Mouse (Mus musculus) urinary bladder, adult 2 months (tissue): Measurements from ENCODE around the gene Rgl3. TPM values are rescaled to one million over a fixed set of nuclear protein-coding genes. Genes with fewer than 3 reads are reported as not detected.
A peak's percentile ranks its signal among the peaks of the same experiment; 100 is the strongest.

ENCODE experiments used
- DNase-seq: peaks from one replicate; pipeline ENCODE4 v3.0.0; 2022; ENCODE audit warnings: low spot score
- polyA plus RNA-seq: library from polyadenylated mRNA; depleted of rRNA; stranded (reverse); fragments of >200 nt; gene quantifications from 2 replicates; pipeline ENCODE4 v1.2.3, GENCODE M21; 2012; rRNA removed

The Rgl3 gene
- polyA plus RNA-seq: 25.7 and 27.3 TPM in 2 replicates

DNA sequence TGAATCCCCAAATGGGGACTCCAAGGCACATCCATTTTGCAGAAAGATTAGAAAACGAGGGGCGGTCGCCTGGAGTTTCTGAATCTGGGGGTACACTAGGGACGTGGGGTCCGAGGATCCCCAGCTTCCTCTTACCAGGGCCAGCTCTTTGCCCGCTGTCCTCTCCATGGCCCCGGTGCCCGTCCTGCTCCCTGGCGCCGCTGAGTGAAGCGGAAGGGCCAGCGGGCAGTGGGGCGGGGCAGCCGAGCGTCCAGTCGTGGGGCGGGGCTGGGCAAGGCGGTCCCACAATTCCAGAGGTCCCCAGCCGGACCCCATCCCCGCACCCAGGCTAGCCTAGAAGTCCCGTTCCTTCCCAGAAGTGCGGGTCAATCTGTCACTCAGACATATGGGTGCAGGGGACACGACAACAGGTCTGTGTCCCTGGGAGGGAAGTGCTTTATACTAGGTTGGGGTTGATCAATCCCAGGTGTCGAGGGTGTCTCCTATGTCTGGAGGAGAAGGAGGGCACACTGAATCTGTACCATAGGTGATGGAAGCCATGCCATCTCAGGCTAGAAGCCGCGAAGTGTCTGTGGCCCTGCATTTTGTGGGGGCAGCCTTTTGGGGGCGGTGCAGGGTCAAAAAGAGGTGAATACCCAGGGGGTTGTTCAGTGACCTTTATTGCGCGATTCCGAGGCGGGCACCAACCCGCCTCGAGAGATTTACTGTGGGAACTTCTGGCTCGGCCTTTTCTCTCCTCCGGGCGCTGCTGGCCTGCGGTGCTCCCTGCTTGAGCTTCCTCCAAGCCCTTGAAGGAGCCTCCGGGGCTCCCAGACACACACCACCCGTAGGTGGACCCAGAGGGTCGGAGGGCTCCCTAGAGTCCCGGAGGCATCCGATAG lies at the start of gene Rgl3:
Gene Rgl3 (minus strand): TSS at position 217 of the 881 bp plus-strand sequence.
- peak; percentile 59 for DNase-seq

DNA sequence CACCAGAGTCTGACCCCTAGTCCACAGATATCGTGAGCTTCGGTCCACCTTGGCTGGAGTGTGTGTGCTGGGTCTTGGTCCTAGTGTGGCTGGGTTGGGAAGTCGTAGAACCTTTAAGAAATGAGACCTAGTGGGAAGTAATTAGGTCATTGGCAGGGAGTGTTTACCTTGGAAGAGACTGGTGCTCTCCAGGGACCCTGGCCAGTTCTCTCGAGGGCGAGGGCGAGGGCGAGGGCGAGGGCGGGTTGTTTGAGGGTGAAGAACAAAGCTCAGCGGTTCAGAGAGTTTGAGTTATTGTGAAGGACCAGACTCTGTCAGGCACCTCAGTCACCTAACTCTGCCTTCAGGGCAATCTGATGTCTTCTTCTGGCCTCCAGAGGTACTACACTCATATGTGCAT lies 48.6 kb upstream of the Rgl3 start:
- DNase-seq: no peak

DNA sequence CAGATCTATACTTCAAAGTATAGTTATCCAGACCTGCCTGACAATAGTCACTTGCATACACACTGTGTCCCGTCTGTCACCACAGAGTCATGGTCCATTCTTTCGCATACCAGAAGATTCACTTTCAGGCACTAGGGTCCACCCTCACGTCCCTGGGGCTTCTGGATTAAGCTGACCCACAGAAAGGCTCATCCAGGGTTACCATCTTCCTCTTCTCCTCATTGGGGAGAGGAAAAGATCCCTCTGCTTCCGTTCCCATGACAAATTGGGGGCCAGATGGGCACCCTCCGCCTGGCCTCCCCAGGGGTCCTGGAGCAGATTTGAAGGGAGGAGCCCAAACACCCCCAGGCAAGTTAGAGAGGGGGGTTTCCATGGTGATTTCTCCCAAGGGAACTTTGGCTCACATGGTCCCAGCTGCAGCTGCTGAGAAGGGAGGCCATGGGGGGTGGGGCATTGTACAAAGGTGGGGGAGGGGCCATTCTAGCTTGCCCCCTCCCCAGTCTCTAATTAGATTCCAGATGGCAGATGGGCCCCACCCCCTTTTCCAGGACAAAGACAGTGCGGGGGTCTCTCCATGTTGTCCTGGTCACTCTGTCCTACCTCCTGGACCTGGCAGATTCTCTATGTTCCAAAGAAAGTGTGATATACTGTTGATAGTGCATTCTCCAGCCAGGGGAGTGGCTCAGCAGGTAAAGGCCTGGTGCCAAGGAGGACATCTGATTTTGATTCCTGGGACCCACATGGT lies 46.2 kb upstream of the Rgl3 start:
- no peak for DNase-seq

DNA sequence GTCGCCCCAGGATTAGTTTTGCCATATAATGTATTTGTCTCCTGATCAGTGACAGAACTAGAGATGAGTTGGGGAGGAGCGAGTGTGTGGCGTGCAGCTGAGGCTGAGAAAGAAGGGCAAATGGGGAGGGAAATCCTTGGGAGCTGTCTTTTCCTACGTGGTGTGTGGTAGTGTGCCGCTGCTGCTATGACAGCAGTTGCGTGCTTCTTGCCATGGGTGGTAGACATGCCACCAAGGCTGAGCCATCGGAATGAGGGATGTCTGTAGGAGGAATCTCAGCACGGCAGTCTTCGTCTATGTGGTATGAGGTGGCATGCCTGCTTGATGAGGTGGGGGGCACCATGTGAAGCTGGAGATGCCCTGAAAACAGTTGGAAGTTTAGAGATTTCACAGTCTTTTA lies 41.1 kb upstream of the Rgl3 start:
- DNase-seq: no peak

DNA sequence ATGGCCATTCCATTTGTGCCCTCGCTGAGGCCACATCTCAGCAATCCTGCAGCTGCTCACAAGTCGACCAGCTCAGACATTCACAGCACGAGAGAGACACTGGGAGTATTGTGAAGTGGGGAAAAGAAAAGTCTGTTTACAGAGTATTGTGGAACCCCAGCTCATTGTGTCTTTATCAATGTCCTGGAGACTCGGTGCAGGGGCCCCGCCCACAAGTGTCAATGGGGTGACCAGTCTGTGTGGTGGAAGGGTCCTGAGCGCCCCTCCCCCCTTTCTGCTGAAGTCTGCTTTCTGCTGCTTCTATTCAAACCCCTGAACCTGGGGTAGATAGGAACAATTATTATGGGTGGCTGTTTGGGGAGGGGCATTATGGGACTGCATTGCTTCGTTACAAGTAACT lies 39.2 kb upstream of the Rgl3 start:
- no peak for DNase-seq

DNA sequence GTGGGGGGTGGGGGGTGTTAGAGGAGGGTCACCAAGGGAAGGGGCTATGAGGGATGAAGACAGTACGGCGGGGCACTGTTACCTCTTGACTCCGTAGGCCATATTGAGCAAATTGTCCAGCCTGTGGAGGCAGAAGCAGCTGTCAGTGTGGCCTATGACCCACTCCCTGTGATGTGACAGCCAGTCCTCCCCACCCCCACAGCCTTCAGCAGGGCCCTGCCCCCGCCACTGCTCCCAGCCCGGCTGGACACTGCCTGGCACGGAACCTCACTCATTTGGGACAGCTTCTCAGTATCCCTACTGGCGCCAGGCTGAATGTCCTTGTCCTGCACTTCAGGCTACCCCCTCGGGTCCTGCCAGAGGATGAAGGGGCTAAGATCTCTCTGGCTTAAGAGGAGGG lies 35.3 kb upstream of the Rgl3 start:
- no peak for DNase-seq

DNA sequence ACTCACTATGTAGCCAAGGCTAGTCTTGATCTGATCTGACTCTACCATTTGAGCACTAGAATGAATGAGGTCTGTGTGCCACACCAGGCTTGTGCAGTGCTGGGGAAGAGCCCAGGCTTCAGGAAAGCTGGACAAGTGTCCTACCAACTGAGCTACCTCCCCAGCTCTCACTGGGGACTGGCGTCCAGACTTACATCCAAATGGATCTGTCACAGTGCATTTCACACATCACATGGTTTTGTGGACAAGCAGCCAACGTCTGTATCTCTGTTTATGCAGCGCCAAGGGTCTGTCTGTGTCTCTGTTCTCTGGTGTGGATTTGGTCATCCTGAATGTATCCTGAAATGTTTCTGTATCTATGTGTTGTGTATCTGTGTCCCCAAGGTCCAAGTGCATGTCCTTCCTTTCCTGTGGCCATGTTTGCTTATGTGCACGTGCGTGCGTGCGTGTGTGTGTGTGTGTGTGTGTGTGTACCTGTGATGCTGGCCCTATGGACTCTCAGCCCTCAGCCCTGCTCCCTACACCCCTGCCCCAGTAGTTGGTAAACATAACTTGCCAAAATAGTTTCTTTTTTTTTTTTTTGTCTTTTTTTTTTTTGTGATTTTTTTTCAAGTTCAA lies 28.1 kb upstream of the Rgl3 start:
- DNase-seq: no peak

DNA sequence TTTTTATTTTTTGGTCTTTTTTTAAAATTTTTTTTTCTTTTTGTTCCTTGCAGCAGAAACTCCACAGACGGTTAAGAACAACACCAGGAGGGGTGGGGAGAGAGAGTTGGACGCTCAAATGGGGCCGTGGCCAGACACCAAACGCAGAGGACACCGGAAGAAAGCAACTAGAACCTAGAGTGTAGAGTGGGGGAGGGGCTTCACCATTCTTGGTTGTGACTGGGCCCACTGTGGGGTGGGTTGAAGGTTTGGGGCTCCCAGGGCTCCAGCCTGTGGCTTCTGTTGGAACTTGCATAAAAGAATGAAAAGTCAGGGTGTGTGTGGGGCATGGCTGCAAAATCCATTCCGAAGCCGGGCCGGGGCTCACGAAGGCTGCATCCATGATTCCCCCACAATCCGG lies 27.0 kb upstream of the Rgl3 start:
- no peak for DNase-seq

DNA sequence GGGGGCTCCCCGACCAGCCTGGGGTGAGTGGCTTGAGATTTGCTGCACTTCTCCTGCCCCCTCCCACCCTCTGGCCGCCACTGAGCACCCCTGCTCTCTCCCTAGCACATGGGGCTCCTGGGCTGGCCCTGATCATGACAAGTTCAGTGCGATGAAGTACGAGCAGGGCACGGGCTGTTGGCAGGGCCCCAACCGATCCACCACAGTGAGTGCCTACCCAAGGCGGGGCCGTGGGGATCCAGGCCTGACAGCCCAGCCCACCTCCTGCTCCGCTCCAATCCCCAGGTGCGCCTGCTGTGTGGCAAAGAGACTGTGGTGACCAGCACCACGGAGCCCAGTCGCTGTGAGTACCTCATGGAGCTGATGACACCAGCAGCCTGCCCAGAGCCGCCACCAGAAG lies 23.5 kb upstream of the Rgl3 start:
- no peak for DNase-seq

DNA sequence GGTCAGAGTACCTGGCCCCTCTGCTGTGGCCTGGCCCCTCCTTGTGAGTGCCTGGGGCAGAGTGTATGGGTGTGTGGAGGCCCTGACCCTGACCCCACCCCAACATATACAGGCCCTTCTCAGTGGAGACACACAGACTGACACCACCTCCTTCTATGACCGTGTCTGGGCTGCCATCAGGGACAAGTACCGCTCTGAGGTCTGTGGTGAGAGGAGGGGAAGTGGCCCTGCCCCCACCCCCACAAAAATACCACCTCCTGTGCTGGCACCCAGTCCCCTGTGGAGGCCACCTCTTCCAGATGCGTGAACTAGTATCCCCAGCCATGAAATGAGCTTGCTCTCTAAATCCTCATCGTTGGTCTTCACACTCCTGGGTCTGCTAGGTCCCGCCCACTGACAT lies 21.8 kb upstream of the Rgl3 start:
- DNase-seq: no peak

DNA sequence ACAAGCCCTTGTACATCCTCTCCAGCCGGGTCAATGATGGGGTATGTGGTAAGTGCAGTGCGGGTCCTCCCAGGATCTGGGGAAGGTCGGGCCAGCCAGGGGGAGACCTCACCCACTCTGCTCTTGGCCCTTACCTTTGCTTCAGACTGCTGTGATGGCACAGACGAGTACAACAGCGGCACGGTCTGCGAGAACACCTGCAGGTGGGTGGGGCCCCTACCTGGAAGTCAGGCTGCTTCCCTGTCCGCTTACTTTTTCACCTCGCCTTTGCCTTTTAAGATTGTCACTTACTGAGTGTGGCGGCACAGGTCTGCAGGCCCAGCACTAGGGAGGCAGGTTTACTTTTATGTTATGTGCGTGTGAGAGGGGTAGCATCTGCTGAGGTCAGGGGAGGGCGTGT lies 15.3 kb upstream of the Rgl3 start:
- DNase-seq: no peak

DNA sequence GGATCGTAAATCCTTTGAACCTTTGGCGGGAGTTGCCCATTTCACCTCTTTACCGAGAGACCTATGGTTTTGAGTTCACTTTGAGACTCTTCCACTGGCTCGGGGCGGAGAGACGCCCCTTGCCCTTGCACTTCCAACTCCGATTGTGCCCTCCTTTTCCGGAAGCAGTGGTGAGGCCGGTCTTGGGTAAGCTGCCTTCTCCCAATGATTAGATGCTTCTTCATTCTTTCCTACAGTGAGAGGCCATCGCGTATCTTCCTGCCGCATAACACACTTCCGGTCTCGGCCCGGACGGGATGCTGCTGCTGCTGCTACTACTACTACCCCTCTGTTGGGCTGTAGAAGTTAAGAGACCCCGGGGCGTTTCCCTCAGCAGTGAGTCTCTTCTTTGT lies 13.9 kb upstream of the Rgl3 start:
- DNase-seq: no peak

DNA sequence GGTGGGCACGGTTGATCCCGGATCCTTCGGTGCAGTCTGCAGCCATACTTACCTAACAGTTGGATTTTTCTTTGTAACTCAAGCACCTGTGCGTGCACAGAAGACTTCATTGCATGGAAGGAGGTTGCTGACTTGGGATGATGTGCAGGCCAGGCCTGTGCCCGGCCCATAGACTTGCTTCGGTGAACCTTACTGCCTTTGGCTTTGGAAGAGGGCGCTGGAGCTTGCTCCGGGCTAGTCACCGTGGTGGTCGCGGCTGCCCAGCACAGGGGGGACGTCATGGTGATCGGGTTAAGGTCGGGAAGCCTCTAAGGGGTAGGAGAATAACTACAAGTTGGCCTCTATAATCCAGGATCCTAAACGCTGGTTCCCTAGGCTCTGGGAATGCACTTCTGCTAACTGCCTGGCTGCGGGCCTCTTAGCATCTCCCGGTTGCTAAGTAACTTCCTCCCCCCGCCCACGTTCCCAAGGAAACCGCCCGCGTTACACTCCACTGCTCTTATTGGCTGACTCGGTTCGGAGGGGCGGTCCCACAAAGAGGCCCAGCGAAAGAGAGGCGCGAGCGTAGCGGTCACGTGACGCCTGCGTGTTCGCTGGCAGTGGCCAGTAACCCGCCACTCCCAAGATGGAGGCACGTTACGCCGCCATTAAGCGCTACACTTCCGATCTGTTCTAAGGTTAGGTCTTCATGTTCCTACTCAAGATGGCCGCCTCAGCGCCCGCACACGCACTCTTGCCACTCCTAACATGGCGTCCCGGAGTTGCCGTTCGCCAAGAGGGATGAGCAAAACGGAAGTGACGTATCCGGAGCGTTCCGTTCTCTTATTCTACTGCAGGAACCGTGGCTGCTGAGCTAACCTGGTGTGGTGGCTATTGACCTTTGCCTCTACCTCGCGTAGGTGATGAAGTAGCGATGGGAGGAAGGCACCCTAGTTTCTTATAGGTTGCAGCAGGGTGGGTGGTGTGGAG lies 13.2 kb upstream of the Rgl3 start, which contains the start of the genes Ccdc151 and Prkcsh:
Gene Ccdc151 (minus strand): TSS at position 441 of the 969 bp plus-strand sequence.
Gene Prkcsh (plus strand): TSS at position 613 of the 969 bp plus-strand sequence.
- peak; percentile 82 for DNase-seq

DNA sequence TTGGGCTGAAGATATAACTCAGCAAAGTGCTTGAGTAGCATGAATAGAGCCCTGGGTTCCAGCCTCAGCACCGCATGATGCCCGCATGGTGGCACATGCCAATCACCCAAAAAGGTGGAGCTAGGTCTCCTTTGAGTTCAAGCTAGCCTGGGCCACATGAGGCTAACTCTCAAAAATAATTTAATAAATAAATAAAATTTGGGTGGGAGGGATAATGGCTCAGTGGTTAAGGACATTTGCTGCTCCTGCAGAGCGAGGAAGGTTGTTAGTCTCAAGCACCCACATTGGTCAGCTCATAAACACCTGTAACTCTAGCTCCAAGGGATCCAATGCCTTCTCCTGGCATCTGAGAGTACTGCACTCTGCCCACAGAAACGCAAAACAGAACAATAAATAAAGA lies 12.4 kb upstream of the Rgl3 start:
- DNase-seq: no peak

DNA sequence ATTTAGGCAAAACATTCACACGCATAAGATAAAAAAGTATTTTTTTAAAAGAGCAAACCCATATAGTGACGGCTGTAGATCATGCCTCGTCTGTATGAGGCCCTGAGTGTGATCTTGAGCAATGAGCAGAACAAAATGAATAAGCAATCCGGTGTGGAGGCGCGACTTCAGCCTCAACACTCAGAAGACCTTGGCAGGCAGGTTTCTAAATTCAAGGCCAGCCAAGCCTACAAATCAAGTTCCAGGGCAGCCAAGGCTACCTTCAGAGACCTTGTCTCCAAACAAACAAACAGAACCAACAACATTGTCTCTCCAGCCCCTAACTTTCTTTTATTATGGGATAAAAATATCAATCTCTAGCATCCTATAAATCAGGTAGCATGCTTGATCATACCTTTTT lies 11.1 kb upstream of the Rgl3 start:
- no peak for DNase-seq

DNA sequence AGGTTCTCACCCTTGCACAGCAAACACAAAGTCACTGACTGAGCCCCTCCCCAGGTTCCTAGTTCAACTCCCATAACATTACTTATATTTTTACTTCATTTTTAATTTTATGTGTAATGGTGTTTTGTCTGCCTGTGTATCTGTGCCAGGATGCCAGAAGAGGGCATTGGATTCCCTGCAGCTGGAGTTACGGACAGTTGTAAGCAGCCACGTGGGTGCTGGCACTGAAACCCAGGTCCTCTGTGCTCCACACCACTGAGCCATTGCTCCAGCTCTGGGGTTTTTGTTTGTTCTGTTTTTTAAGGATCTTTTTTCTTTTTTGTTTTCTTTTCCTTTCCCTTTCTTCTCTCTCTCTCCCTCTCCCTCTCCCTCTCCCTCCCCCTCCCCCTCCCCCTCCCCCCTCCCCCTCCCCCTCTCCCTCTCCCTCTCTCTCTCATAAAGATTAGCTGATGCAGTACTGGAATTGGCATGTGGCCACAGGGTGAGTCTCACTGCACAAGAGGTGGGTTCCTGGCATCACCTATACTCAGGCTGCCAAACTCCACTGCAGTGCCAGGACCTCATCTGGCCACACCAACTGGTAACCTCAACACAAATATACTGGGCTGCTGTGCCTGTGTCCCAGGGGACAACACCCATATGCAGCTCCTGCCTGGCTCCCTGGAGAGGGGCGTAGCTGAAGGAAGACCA lies 7.1 kb upstream of the Rgl3 start:
- DNase-seq: no peak

DNA sequence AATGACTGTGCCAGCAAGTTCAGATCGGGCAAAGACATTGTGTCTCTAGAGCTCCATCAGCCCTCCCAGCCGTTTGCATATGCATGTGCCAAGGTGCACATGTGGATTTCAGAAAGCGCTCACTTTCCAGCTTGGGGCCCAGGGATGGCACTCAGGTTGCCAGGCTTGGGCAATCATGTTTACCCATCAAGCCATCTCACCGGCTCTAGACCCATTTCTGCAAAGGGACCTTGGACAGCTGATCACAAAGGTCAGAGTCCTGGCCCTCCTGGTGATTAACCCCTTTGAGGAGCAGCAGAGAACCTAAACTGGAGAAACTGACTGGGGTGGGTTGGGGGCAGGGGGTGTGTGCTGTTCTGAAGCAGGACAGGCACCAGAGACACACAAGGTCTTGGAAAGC lies 3.0 kb upstream of the Rgl3 start:
- no peak for DNase-seq

DNA sequence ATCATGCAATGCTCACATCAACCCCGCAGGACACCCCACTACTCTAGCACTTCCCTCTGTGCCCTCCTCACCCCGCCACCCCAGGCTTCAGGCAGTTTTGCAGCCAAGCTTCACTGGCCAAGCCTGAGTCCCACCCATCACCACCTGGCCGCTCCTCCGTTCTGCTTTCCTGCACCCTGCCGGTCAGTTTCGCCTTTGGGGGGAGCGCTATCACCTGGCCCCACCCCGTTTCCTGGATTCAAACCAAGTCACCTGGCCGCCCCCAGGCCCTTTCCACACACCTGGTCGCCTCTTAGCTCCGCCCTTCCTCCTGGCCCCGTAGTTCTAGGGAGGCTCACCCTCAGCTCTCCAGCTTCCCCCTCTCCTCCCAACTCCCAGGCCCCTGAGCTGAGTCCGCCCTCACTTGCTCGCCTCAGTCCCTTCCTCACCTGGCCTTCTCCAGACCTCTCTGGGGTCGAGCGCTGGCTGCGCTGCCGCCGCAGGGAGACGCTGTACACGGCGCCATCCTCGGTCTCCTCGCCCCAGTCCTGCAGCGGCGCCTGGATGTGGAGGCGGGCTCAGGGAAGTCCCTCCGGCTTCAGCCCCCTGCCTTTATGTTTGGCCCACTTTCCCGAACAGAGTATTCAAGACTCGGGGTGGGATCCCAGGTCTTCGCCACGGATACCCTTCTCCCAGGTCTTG lies 685 bp downstream of the Rgl3 start:
- peak; percentile 46 for DNase-seq

DNA sequence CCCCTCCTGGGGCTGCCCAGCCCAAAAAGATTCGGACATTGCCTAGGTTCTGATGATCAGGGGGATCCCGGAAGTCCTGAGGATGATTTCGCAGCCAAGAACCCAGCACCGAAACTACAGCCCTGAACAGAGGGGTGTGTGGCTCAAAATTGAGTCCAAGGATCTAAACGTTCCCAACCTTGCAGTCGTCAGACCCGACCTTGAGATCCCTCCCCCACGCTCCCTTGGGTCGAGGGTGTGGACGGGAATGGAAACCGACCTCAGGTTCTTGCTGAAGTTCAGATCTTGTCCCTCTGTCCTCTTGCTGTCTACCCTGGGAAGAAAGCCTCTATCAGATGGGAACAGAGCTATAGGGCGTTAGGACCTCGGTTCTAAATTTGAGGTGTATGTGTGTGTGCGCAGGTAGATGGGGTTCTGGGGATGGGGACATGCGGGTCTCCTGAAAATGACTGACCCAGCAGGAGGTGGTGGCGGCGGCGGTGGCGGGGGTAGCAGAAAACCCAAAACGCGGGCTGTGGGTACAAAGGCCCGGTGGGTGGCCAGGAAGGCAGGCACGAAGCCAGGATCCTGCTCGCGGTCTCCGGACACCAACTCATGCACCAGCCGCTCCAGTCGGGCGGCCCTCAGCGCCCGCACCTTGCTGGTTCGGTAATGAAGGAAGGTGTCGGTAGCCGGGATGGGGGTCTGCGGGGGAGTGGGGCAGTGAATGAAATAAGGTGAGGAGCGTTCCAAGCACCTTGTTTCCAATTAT lies 1.5 kb downstream of the Rgl3 start:
- no peak for DNase-seq
